Mouse (Mus musculus): Measurements from ENCODE around the gene Myct1. TPM values are rescaled to one million over a fixed set of nuclear protein-coding genes. Genes with fewer than 3 reads are reported as not detected.
A peak's percentile ranks its signal among the peaks of the same experiment; 100 is the strongest.

Myct1 gene
- polyA plus RNA-seq, 1 experiment, result 0.64 TPM

- no peak for TF ChIP-seq CTCF (IDR thresholded peaks at IDR 0.05; ENCODE audit: borderline replicate concordance, insufficient read depth, low read depth, low read length)
- TF ChIP-seq POLR2A (IDR thresholded peaks at IDR 0.05; ENCODE audit: borderline replicate concordance, insufficient read depth, low read length), result no peak
- Histone ChIP-seq H3K4me3 (replicated peaks; ENCODE audit: insufficient read depth, low read depth, low read length) (no peak overlapping the region), H3K27ac (ENCODE audit: insufficient read depth, low read length) (no peak overlapping the region), H3K4me1 (ENCODE audit: control insufficient read depth, insufficient read depth, low read length) (no peaks in the 10 kb centered on the region), H3K27me3 (ENCODE audit: control insufficient read depth, insufficient read depth, low read length) (no peaks in the 10 kb centered on the region)
- no peak for DNase-seq
- 52% methylated on average over 13 of the region's 13 CpGs for WGBS
These were observed 21.8 kb downstream of the Myct1 start for GRCm38 (mm10) chr10:5615186-5616040.

GRCm38 (mm10) chr10:5626268-5626667, 32.7 kb downstream of the Myct1 start:
- Histone ChIP-seq H3K4me1 (ENCODE audit: control insufficient read depth, insufficient read depth, low read length) (no peaks in the 10 kb centered on the region), H3K27me3 (ENCODE audit: control insufficient read depth, insufficient read depth, low read length) (no peaks in the 10 kb centered on the region), H3K4me3 (replicated peaks; ENCODE audit: insufficient read depth, low read depth, low read length) (no peak overlapping the region), H3K27ac (ENCODE audit: insufficient read depth, low read length) (no peak overlapping the region)
- TF ChIP-seq POLR2A (IDR thresholded peaks at IDR 0.05; ENCODE audit: borderline replicate concordance, insufficient read depth, low read length) (no peak), CTCF (IDR thresholded peaks at IDR 0.05; ENCODE audit: borderline replicate concordance, insufficient read depth, low read depth, low read length) (no peak)
- WGBS, result 58% methylated on average over 5 of the region's 5 CpGs
- no peak for DNase-seq

- 23% methylated on average over 4 of the region's 4 CpGs for WGBS
These were observed 40.2 kb downstream of the Myct1 start for GRCm38 (mm10) chr10:5633672-5634200.

GRCm38 (mm10) chr10:5634336-5634735, 40.8 kb downstream of the Myct1 start:
- TF ChIP-seq POLR2A (IDR thresholded peaks at IDR 0.05; ENCODE audit: borderline replicate concordance, insufficient read depth, low read length) (no peak), CTCF (IDR thresholded peaks at IDR 0.05; ENCODE audit: borderline replicate concordance, insufficient read depth, low read depth, low read length) (peak; percentile 46; the same call in 1 of the 2 replicates)
- WGBS, result 31% methylated on average over 1 of the region's 1 CpGs
- DNase-seq, result peak; percentile 20 to 58
- Histone ChIP-seq H3K4me1 (ENCODE audit: control insufficient read depth, insufficient read depth, low read length) (peaks cover 3% of the 10 kb centered on the region; the same call in 1 of the 2 replicates), H3K27ac (ENCODE audit: insufficient read depth, low read length) (no peak overlapping the region), H3K27me3 (ENCODE audit: control insufficient read depth, insufficient read depth, low read length) (no peaks in the 10 kb centered on the region), H3K4me3 (replicated peaks; ENCODE audit: insufficient read depth, low read depth, low read length) (no peak overlapping the region)

More at GRCm38 (mm10) chr10:5633672-5634200, 40.2 kb downstream of the Myct1 start:
- Histone ChIP-seq H3K27me3 (ENCODE audit: control insufficient read depth, insufficient read depth, low read length) (no peaks in the 10 kb centered on the region), H3K4me3 (replicated peaks; ENCODE audit: insufficient read depth, low read depth, low read length) (no peak overlapping the region), H3K27ac (ENCODE audit: insufficient read depth, low read length) (no peak overlapping the region), H3K4me1 (ENCODE audit: control insufficient read depth, insufficient read depth, low read length) (peaks cover 3% of the 10 kb centered on the region; the same call in 1 of the 2 replicates)
- TF ChIP-seq POLR2A (IDR thresholded peaks at IDR 0.05; ENCODE audit: borderline replicate concordance, insufficient read depth, low read length) (no peak), CTCF (IDR thresholded peaks at IDR 0.05; ENCODE audit: borderline replicate concordance, insufficient read depth, low read depth, low read length) (no peak)
- peak; percentile 51 to 78 for DNase-seq

GRCm38 (mm10) chr10:5637322-5637721, 43.7 kb downstream of the Myct1 start:
- H3K4me1 ChIP-seq (ENCODE audit: control insufficient read depth, insufficient read depth, low read length), result 0 out of 2 replicates have a peak, but pooled peaks cover 3% of the 10 kb centered on the region
- WGBS, result 78% methylated on average over 4 of the region's 4 CpGs
- H3K27me3 ChIP-seq (ENCODE audit: control insufficient read depth, insufficient read depth, low read length), result no peaks in the 10 kb centered on the region
- H3K27ac ChIP-seq (ENCODE audit: insufficient read depth, low read length), result no peak overlapping the region
- TF ChIP-seq POLR2A (IDR thresholded peaks at IDR 0.05; ENCODE audit: borderline replicate concordance, insufficient read depth, low read length) (no peak), CTCF (IDR thresholded peaks at IDR 0.05; ENCODE audit: borderline replicate concordance, insufficient read depth, low read depth, low read length) (no peak)
- DNase-seq, result no peak
- H3K4me3 ChIP-seq (replicated peaks; ENCODE audit: insufficient read depth, low read depth, low read length), result no peak overlapping the region

GRCm38 (mm10) chr10:5639112-5639511, 45.5 kb downstream of the Myct1 start, which contains the start of gene Vip:
TSS of gene Vip (plus strand) at chr10:5639218.
- no peaks in the 10 kb centered on the region for H3K27me3 ChIP-seq (ENCODE audit: control insufficient read depth, insufficient read depth, low read length)
- H3K4me1 ChIP-seq (ENCODE audit: control insufficient read depth, insufficient read depth, low read length), result no peaks in the 10 kb centered on the region
- 37% methylated on average over 8 of the region's 8 CpGs for WGBS
- H3K27ac ChIP-seq (ENCODE audit: insufficient read depth, low read length), result no peak within 1 kb of the TSS
- no peak for DNase-seq
- H3K4me3 ChIP-seq (replicated peaks; ENCODE audit: insufficient read depth, low read depth, low read length), result no peak within 1 kb of the TSS
- TF ChIP-seq POLR2A (IDR thresholded peaks at IDR 0.05; ENCODE audit: borderline replicate concordance, insufficient read depth, low read length) (no peak), CTCF (IDR thresholded peaks at IDR 0.05; ENCODE audit: borderline replicate concordance, insufficient read depth, low read depth, low read length) (no peak)

Other genes with a start within 250 kb of the Myct1 start
- gene Syne1, start 42.3 kb upstream of the Myct1 start, polyA plus RNA-seq (2012; rRNA removed), result 295 and 355 TPM in 2 replicates
- 1.9 and 3.7 TPM in 2 replicates for gene Vip, start 45.4 kb downstream of the Myct1 start, polyA plus RNA-seq (2012; rRNA removed)
- 3.8 and 5.0 TPM in 2 replicates for gene Fbxo5, start 211.8 kb downstream of the Myct1 start, polyA plus RNA-seq (2012; rRNA removed)
- 5.8 and 7.0 TPM in 2 replicates for gene Mtrf1l, start 230.1 kb downstream of the Myct1 start, polyA plus RNA-seq (2012; rRNA removed)